Mouse (Mus musculus): ENCODE results near the gene Sacm1l. TPM values are rescaled to one million over a fixed set of nuclear protein-coding genes. Genes with fewer than 3 reads are reported as not detected.
A peak's percentile ranks its signal among the peaks of the same experiment; 100 is the strongest.

Gene Sacm1l
- polyA plus RNA-seq, 1 experiment: 58.0 TPM

GRCm38 (mm10) chr9:123506270-123507146, 23.1 kb upstream of the Sacm1l start:
- TF ChIP-seq POLR2A (IDR thresholded peaks at IDR 0.05; ENCODE audit: low read depth, low read length) (no peak), CTCF (IDR thresholded peaks at IDR 0.05; ENCODE audit: borderline replicate concordance, insufficient read depth, low read length) (no peak)
- Histone ChIP-seq H3K27ac (ENCODE audit: insufficient read depth, low read length) (no peak overlapping the region), H3K4me3 (ENCODE audit: insufficient read depth, low read length) (no peak overlapping the region), H3K4me1 (ENCODE audit: control insufficient read depth, insufficient read depth, low read length) (peaks cover 4% of the 10 kb centered on the region; the same call in 1 of the 2 replicates)

GRCm38 (mm10) chr9:123507380-123507779, 22.2 kb upstream of the Sacm1l start:
- H3K4me1 ChIP-seq (ENCODE audit: control insufficient read depth, insufficient read depth, low read length): peaks cover 4% of the 10 kb centered on the region; the same call in 1 of the 2 replicates
- H3K27ac ChIP-seq (ENCODE audit: insufficient read depth, low read length): no peak overlapping the region
- TF ChIP-seq POLR2A (IDR thresholded peaks at IDR 0.05; ENCODE audit: low read depth, low read length) (no peak), CTCF (IDR thresholded peaks at IDR 0.05; ENCODE audit: borderline replicate concordance, insufficient read depth, low read length) (no peak)
- no peak overlapping the region for H3K4me3 ChIP-seq (ENCODE audit: insufficient read depth, low read length)

GRCm38 (mm10) chr9:123508986-123509385, 20.6 kb upstream of the Sacm1l start:
- H3K4me3 ChIP-seq (ENCODE audit: insufficient read depth, low read length): no peak overlapping the region
- H3K27ac ChIP-seq (ENCODE audit: insufficient read depth, low read length): no peak overlapping the region
- TF ChIP-seq POLR2A (IDR thresholded peaks at IDR 0.05; ENCODE audit: low read depth, low read length) (no peak), CTCF (IDR thresholded peaks at IDR 0.05; ENCODE audit: borderline replicate concordance, insufficient read depth, low read length) (no peak)
- no peaks in the 10 kb centered on the region for H3K4me1 ChIP-seq (ENCODE audit: control insufficient read depth, insufficient read depth, low read length)

- H3K4me1 ChIP-seq (ENCODE audit: control insufficient read depth, insufficient read depth, low read length): no peaks in the 10 kb centered on the region
- no peak overlapping the region for H3K27ac ChIP-seq (ENCODE audit: insufficient read depth, low read length)
- TF ChIP-seq CTCF (IDR thresholded peaks at IDR 0.05; ENCODE audit: borderline replicate concordance, insufficient read depth, low read length) (no peak), POLR2A (IDR thresholded peaks at IDR 0.05; ENCODE audit: low read depth, low read length) (no peak)
Measured at GRCm38 (mm10) chr9:123509638-123510604, 19.6 kb upstream of the Sacm1l start.

GRCm38 (mm10) chr9:123510926-123511325, 18.6 kb upstream of the Sacm1l start:
- Histone ChIP-seq H3K27ac (ENCODE audit: insufficient read depth, low read length) (no peak overlapping the region), H3K4me3 (ENCODE audit: insufficient read depth, low read length) (no peak overlapping the region), H3K4me1 (ENCODE audit: control insufficient read depth, insufficient read depth, low read length) (no peaks in the 10 kb centered on the region)
- TF ChIP-seq CTCF (IDR thresholded peaks at IDR 0.05; ENCODE audit: borderline replicate concordance, insufficient read depth, low read length): no peak
- no peak for TF ChIP-seq POLR2A (IDR thresholded peaks at IDR 0.05; ENCODE audit: low read depth, low read length)

More at GRCm38 (mm10) chr9:123509638-123510604, 19.6 kb upstream of the Sacm1l start:
- no peak overlapping the region for H3K4me3 ChIP-seq (ENCODE audit: insufficient read depth, low read length)

- no peak overlapping the region for H3K4me3 ChIP-seq (ENCODE audit: insufficient read depth, low read length)
- H3K4me1 ChIP-seq (ENCODE audit: control insufficient read depth, insufficient read depth, low read length): no peaks in the 10 kb centered on the region
- no peak for TF ChIP-seq POLR2A (IDR thresholded peaks at IDR 0.05; ENCODE audit: low read depth, low read length)
- TF ChIP-seq CTCF (IDR thresholded peaks at IDR 0.05; ENCODE audit: borderline replicate concordance, insufficient read depth, low read length): no peak
- H3K27ac ChIP-seq (ENCODE audit: insufficient read depth, low read length): no peak overlapping the region
Measured at GRCm38 (mm10) chr9:123512482-123512881, 17.1 kb upstream of the Sacm1l start.

- Histone ChIP-seq H3K4me1 (ENCODE audit: control insufficient read depth, insufficient read depth, low read length) (no peaks in the 10 kb centered on the region), H3K27ac (ENCODE audit: insufficient read depth, low read length) (no peak overlapping the region), H3K4me3 (ENCODE audit: insufficient read depth, low read length) (no peak overlapping the region)
- TF ChIP-seq POLR2A (IDR thresholded peaks at IDR 0.05; ENCODE audit: low read depth, low read length) (no peak), CTCF (IDR thresholded peaks at IDR 0.05; ENCODE audit: borderline replicate concordance, insufficient read depth, low read length) (no peak)
Measured at GRCm38 (mm10) chr9:123515087-123515486, 14.5 kb upstream of the Sacm1l start.

- TF ChIP-seq POLR2A (IDR thresholded peaks at IDR 0.05; ENCODE audit: low read depth, low read length): no peak
- TF ChIP-seq CTCF (IDR thresholded peaks at IDR 0.05; ENCODE audit: borderline replicate concordance, insufficient read depth, low read length): no peak
- Histone ChIP-seq H3K4me3 (ENCODE audit: insufficient read depth, low read length) (no peak overlapping the region), H3K27ac (ENCODE audit: insufficient read depth, low read length) (peak overlapping the region; percentile 73), H3K4me1 (ENCODE audit: control insufficient read depth, insufficient read depth, low read length) (no peaks in the 10 kb centered on the region)
Measured at GRCm38 (mm10) chr9:123516641-123517385, 12.7 kb upstream of the Sacm1l start.
